Mouse (Mus musculus) forebrain, embryonic 10.5 days (tissue): ENCODE measurements around the gene 1110008P14Rik. TPM values are rescaled to one million over a fixed set of nuclear protein-coding genes. Genes with fewer than 3 reads are reported as not detected.

Source experiments
- DNase-seq: peaks from one replicate; pipeline ENCODE4 v3.0.0-alpha.2; 2017; ENCODE audit warnings: low spot score; ENCODE audit errors: extremely low spot score
- H3K27ac ChIP-seq: fragments of 300-500 bp; sonication (generic); 2 replicates; pipeline ENCODE4 v1.5.1; 2016; ENCODE audit warnings: mild to moderate bottlenecking
- H3K27me3 ChIP-seq: fragments of 300-500 bp; sonication (generic); 2 replicates; pipeline ENCODE4 v1.6.1; 2016; ENCODE audit warnings: mild to moderate bottlenecking; ENCODE audit not compliant: poor library complexity, severe bottlenecking
- H3K36me3 ChIP-seq: fragments of 300-500 bp; sonication (generic); replicated peaks from 2 replicates; pipeline ENCODE4 v1.6.1; 2016; ENCODE audit warnings: mild to moderate bottlenecking, moderate library complexity
- H3K4me1 ChIP-seq: fragments of 300-500 bp; sonication (generic); 2 replicates; pipeline ENCODE4 v1.6.1; 2016
- H3K4me3 ChIP-seq: fragments of 300-500 bp; sonication (generic); 2 replicates; pipeline ENCODE4 v1.5.1; 2016; ENCODE audit warnings: mild to moderate bottlenecking, moderate library complexity
- H3K9me3 ChIP-seq: fragments of 300-500 bp; sonication (generic); 2 replicates; pipeline ENCODE4 v1.6.1; 2016; ENCODE audit warnings: mild to moderate bottlenecking, moderate library complexity
- whole genome bisulfite sequencing: fragments of 180-500 bp; shearing (Covaris S2); methylation state at CpG from one replicate; pipeline ENCODE4 v1.1.7; 2016; 5-methylcytosine and 5-hydroxymethylcytosine counted together
- polyA plus RNA-seq: library from polyadenylated mRNA; unstranded; fragments of >200 nt; fragmentation: Nextera tagmentation; extraction: Ambion mirVana; gene quantifications from 2 replicates; pipeline ENCODE4 v1.2.1, GENCODE M21; 2016

Gene 1110008P14Rik
- polyA plus RNA-seq, result 36.3 and 37.5 TPM in 2 replicates

GRCm38 (mm10) chr2:32381775-32382223 lies at the start of gene 1110008P14Rik:
Gene 1110008P14Rik (minus strand): TSS chr2:32381938.
- peaks cover 43% of the 10 kb centered on the region for H3K27me3 ChIP-seq
- H3K36me3 ChIP-seq, result peaks cover 33% of the 10 kb centered on the region
- peak within 1 kb of the TSS; percentile 67 for H3K4me3 ChIP-seq
- H3K27ac ChIP-seq, result peak within 1 kb of the TSS; percentile 58
- DNase-seq, result peak; percentile 93
- no peaks in the 10 kb centered on the region for H3K9me3 ChIP-seq
- WGBS, result under 1% methylated on average over 47 of the region's 47 CpGs
- peaks cover 17% of the 10 kb centered on the region for H3K4me1 ChIP-seq

DNA sequence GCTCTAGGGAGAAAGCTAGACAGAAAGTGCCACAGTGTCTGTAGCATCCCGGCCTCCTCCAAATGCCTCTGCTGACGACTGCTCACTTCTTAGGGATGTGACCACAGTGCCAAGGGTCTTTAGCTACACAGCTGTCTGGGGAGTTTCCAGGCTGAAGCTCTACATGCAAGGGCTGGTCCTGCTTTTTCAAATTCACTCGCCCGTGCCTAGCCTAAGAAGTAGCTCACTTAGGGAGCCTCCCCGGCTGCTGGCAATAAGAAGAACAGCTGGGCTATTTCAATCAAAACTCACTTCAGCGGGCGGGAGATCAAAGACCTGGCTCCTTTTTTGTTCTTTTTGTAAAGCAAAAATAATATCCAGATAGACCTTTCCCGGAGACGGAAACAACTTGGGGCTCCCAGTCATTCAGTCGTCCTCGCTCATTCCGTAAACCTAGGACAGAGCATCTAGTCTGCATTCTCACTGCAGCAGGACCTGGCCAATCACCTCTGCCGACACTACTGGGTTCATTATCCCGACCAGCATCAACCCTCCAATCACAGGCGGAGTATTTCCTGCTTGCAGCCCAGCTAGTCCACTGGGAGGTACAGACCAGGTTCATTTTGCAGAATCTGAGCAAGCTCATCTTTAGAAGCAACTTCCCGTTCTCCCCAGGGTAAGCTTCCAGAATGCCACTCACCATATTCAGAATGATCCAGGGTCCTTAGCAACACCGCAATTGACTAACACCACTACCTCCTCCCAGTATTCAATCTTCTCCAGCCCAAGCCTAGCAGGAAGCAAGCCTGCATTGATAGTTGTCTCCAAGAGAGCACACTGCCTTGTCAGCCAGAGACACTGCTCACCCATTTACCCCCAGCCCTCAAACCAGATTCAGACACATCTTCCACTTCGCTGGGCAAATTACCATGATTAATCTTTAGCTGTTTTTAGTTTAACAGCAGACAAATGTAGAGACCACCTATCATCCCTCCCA lies 49.3 kb upstream of the 1110008P14Rik start:
- 9% methylated on average over 18 of the region's 18 CpGs for WGBS
- peaks cover 57% of the 10 kb centered on the region for H3K4me1 ChIP-seq
- peaks cover 12% of the 10 kb centered on the region for H3K36me3 ChIP-seq
- H3K27ac ChIP-seq, result peak overlapping the region; percentile 87
- peak overlapping the region; percentile 60 for H3K4me3 ChIP-seq
- H3K27me3 ChIP-seq, result no peaks in the 10 kb centered on the region
- no peaks in the 10 kb centered on the region for H3K9me3 ChIP-seq
- peak; percentile 90 for DNase-seq

DNA sequence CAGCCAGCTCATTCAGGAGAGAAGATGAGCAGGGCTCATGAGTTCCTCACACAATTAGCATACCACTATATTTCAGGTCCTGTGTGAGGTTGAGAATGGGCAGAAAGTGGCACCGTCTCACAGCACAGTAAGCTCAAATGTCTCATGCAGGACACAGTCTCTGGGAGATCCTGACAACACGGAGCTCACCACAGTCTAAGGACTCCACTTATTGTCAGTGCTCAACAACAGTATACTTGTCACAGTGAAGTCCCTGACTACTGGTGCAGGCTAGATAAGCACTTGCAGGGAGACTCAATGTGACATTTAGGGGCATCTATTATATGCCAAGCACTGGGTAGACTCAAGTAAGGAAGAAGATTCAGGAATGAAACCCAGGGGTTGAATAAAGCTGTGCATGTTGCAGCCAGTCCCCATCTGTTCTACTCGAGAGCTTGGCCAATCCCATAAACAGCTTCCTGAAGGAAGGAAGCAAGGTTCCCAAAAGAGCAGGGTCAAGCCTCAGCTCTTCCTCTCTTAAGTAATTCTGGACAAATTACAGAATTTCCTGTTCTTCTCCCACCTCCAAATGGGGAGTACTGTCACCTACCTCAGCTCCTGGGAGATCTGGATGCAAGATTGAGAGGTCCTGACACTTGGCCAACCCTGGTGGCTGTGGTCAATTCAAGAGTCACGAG lies 47.6 kb upstream of the 1110008P14Rik start:
- no peak for DNase-seq
- Histone ChIP-seq H3K4me1 (peaks cover 69% of the 10 kb centered on the region), H3K4me3 (peak overlapping the region; percentile 60), H3K9me3 (no peaks in the 10 kb centered on the region), H3K27me3 (no peaks in the 10 kb centered on the region), H3K27ac (peak overlapping the region; percentile 76), H3K36me3 (peaks cover 12% of the 10 kb centered on the region)
- WGBS, result 84% methylated on average over 4 of the region's 4 CpGs

DNA sequence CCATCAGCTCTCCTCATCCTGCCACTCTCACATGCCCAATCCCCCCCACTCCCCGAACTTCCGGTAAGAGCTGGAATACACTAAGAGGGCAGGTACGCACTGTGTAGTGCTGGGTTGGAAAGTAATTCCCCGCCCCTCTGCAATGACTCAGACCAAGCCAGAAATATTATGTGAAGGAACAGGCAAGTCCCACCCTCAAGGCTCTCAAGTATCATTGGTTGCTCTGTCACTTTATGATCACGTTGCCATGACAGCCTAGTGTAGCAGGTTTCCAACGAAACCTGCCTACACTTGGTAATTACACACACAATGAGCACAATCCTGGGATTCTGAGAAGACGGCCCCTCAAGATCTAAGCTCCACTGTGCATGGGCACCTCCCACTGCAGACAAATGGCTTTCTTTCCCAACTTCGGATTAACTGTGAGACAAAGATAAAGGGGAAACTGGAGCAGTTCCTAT lies 46.6 kb upstream of the 1110008P14Rik start:
- Histone ChIP-seq H3K27me3 (no peaks in the 10 kb centered on the region), H3K4me1 (peaks cover 80% of the 10 kb centered on the region), H3K36me3 (peaks cover 12% of the 10 kb centered on the region), H3K27ac (peak overlapping the region; percentile 76), H3K4me3 (peak overlapping the region; percentile 29; the same call in 1 of the 2 replicates), H3K9me3 (no peaks in the 10 kb centered on the region)
- 62% methylated on average over 8 of the region's 8 CpGs for WGBS
- DNase-seq, result no peak

- no peak for DNase-seq
- H3K27me3 ChIP-seq, result no peaks in the 10 kb centered on the region
- no peaks in the 10 kb centered on the region for H3K9me3 ChIP-seq
- H3K4me3 ChIP-seq, result no peak overlapping the region
- H3K4me1 ChIP-seq, result peaks cover 84% of the 10 kb centered on the region
- 86% methylated on average over 5 of the region's 5 CpGs for WGBS
- peaks cover 12% of the 10 kb centered on the region for H3K36me3 ChIP-seq
- peak overlapping the region; percentile 25; the same call in 1 of the 2 replicates for H3K27ac ChIP-seq
Measured at GRCm38 (mm10) chr2:32427720-32428119, 46.0 kb upstream of the 1110008P14Rik start.

DNA sequence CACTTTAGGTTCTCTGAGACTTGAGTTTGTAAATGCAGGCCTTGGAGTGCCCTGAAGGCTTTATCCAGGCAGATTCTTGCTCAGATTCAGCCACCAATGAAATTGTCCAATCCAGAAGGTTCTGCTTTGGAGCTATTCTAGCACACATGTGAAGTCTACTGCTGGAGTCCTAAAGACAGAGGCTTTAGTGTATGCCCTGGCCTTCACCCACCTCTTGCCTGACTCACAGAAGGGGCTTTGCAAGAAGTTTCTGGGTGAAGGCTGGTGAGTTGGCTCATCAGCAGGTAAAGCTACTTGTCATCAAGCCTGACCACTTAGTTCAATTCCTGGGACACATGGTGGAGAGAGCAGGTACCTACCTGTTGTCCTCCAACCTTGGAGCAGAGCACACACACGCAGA lies 44.4 kb upstream of the 1110008P14Rik start:
- Histone ChIP-seq H3K4me3 (no peak overlapping the region), H3K9me3 (no peaks in the 10 kb centered on the region), H3K36me3 (peaks cover 15% of the 10 kb centered on the region), H3K27me3 (no peaks in the 10 kb centered on the region), H3K4me1 (peaks cover 73% of the 10 kb centered on the region), H3K27ac (no peak overlapping the region)
- WGBS, result 93% methylated on average over 1 of the region's 1 CpGs
- no peak for DNase-seq

DNA sequence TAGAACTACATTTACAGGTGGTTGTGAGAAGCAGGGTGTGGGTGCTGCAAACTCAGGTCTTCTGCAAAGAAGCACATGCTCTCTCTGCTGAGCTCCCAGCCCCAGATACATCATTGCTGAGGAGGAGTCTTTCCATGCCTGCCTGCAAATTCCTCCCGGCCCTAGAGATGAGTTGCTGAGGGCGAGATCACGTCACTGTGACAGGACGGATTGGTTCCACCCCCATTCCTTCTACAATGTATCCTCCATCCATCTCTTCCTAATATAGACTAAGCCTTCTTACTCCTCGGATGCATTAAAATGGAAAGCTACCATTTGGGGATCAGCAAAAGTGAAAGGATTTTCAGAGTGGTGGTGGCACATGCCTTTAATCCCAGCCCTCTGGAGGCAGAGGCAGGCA lies 43.8 kb upstream of the 1110008P14Rik start:
- no peaks in the 10 kb centered on the region for H3K9me3 ChIP-seq
- H3K27me3 ChIP-seq, result no peaks in the 10 kb centered on the region
- 0 out of 2 replicates have a peak overlapping the region, but pooled peaks have one; percentile 76 for H3K27ac ChIP-seq
- H3K4me1 ChIP-seq, result peaks cover 68% of the 10 kb centered on the region
- no peak overlapping the region for H3K4me3 ChIP-seq
- 86% methylated on average over 5 of the region's 5 CpGs for WGBS
- peaks cover 20% of the 10 kb centered on the region for H3K36me3 ChIP-seq
- DNase-seq, result no peak

- no peak for DNase-seq
- WGBS, result 25% methylated on average over 3 of the region's 3 CpGs
- H3K4me1 ChIP-seq, result peaks cover 61% of the 10 kb centered on the region
- H3K36me3 ChIP-seq, result peaks cover 28% of the 10 kb centered on the region
- H3K27me3 ChIP-seq, result no peaks in the 10 kb centered on the region
- no peaks in the 10 kb centered on the region for H3K9me3 ChIP-seq
- no peak overlapping the region for H3K4me3 ChIP-seq
- peak overlapping the region; percentile 76 for H3K27ac ChIP-seq
Measured at GRCm38 (mm10) chr2:32424796-32425195, 43.1 kb upstream of the 1110008P14Rik start.

DNA sequence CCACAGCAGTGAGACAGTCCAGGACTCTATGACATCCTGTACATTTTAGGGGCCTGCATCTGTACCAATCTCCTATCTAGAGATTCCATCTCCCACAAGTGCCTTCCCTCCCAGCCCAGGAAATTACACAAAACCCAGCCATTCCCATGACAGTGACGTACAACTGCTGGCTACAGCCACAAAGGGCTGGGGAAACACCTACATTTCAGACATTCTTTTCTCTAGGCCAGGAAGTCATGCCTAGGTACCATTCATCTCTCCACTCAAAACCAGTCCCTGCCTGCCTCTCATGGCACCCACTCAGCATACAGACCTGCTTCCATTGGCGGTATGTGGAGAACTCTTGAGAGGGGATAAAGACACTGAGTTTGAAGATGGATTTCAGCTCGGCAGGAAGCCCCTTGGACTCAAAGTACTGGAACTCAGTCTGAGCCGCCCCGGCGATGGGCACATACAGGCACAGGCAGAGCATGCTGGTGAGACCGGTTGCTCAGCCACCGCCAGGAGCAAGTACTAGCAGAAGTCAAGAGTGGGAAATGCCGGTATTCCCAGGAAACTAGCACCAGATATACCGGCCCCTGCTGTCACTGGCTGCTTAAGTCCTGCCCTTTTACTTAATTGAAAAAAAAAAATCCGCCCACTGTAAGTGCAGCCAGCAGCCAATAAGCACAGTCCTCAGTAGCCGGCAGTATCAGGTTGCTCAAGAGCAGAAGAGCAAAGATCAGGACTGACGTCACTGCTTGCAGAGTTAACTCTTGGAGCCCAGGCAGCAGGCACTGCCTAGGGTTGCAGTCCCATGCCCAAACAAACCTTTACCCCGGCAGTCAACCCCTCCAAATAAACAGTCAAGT lies 42.0 kb upstream of the 1110008P14Rik start:
- Histone ChIP-seq H3K27me3 (no peaks in the 10 kb centered on the region), H3K27ac (peak overlapping the region; percentile 76), H3K9me3 (no peaks in the 10 kb centered on the region), H3K36me3 (peaks cover 39% of the 10 kb centered on the region), H3K4me3 (peak overlapping the region; percentile 54), H3K4me1 (peaks cover 54% of the 10 kb centered on the region)
- DNase-seq, result peak; percentile 75
- 2% methylated on average over 14 of the region's 14 CpGs for WGBS

- Histone ChIP-seq H3K9me3 (no peaks in the 10 kb centered on the region), H3K4me3 (no peak overlapping the region), H3K36me3 (peaks cover 53% of the 10 kb centered on the region), H3K27ac (no peak overlapping the region), H3K4me1 (peaks cover 47% of the 10 kb centered on the region), H3K27me3 (no peaks in the 10 kb centered on the region)
- DNase-seq, result no peak
- WGBS, result 98% methylated on average over 6 of the region's 6 CpGs
Measured at GRCm38 (mm10) chr2:32421851-32422251, 40.1 kb upstream of the 1110008P14Rik start.

DNA sequence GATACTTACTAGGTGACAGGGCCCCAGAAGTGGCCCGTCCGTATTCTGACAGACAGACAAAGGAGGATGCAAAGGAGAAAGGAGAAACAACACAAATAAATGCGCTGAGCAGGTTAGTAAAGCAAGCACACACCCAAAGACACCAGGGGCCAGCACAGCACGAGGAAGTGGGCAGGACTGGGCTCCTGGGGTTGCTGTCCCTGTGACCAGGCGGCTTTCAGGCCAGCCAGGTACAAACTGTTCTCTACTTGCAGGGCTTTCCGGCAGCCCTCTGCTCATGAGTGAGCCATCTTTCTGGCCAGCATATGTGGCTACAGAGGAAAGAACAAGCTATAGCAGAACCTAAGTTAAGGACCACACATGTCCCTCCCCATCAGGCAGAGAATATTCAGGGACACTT lies 38.9 kb upstream of the 1110008P14Rik start:
- Histone ChIP-seq H3K27ac (no peak overlapping the region), H3K27me3 (no peaks in the 10 kb centered on the region), H3K4me3 (no peak overlapping the region), H3K4me1 (peaks cover 45% of the 10 kb centered on the region), H3K9me3 (no peaks in the 10 kb centered on the region), H3K36me3 (peaks cover 57% of the 10 kb centered on the region)
- no peak for DNase-seq
- WGBS, result 88% methylated on average over 6 of the region's 6 CpGs

DNA sequence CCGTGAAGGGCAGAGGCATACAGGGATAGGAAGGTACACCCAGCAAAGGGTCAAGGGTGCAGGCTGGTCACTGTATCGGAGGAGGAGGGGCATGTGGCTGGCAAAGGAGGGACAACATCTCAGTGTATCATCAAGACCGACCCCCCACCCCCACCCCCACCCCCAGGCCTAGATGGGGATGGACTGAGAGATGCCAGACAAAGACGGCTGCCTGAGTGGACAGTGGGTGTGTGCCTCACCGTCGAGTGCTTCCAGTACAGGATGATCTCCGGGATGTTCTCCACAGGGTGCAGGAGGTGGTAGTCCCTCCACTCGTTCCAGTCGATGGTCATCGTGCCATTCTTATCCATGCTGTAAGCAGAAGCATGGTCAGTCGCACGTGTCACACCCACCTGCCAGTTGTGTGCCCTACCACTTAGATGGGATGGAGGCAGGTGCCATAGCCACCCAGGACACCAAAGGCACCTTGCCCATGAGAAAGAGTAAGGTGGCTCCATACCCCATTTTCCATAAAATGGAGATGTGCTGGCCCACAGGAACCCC lies 38.4 kb upstream of the 1110008P14Rik start:
- no peak for DNase-seq
- peaks cover 40% of the 10 kb centered on the region for H3K4me1 ChIP-seq
- no peaks in the 10 kb centered on the region for H3K9me3 ChIP-seq
- no peak overlapping the region for H3K27ac ChIP-seq
- no peak overlapping the region for H3K4me3 ChIP-seq
- WGBS, result 91% methylated on average over 12 of the region's 12 CpGs
- H3K36me3 ChIP-seq, result peaks cover 62% of the 10 kb centered on the region
- H3K27me3 ChIP-seq, result no peaks in the 10 kb centered on the region
